Mouse (Mus musculus) left cerebral cortex, postnatal 25 days (tissue): ENCODE measurements around the gene Erc1. TPM values are rescaled to one million over a fixed set of nuclear protein-coding genes. Genes with fewer than 3 reads are reported as not detected.

Experiments
- DNase-seq, 2 experiments: peaks; one replicate each; pipeline ENCODE4 v3.0.0; 2022; ENCODE audit warnings: low spot score in 2 of 2, mixed read lengths in 1 of 2
- intact Hi-C: fragments of 180-260 bp; cut with DNase I; formaldehyde crosslinking; loops from one replicate; pipeline ENCODE4 v1.15.1; 2025
- total RNA-seq, 2 experiments: library from RNA; stranded (reverse); gene quantifications; 2 replicates each; pipeline ENCODE4 v1.2.3; 2021

Gene Erc1
- total RNA-seq, 2 experiments from 2014 or later = 54.4 to 55.6 TPM

GRCm38 (mm10) chr6:119544518-119544864, 303.5 kb downstream of the Erc1 start:
- intact Hi-C loops = no loop called here
- DNase-seq = peak in 1 of 2 experiments; percentile 12

- intact Hi-C loops = no loop called here
- DNase-seq = peak in 1 of 2 experiments; percentile 13
Observed at GRCm38 (mm10) chr6:119543803-119544517, 304.0 kb downstream of the Erc1 start, which contains the start of gene Wnt5b. Wnt5b (minus strand) TSS chr6:119544347.

GRCm38 (mm10) chr6:119543456-119543802, 304.5 kb downstream of the Erc1 start:
- intact Hi-C loops = no loop called here
- DNase-seq = no peak

- DNase-seq = no peak
- intact Hi-C loops = no loop called here
Observed at GRCm38 (mm10) chr6:119535867-119536266, 312.1 kb downstream of the Erc1 start.

GRCm38 (mm10) chr6:119533170-119533709, 314.7 kb downstream of the Erc1 start:
- intact Hi-C loops = no loop called here

GRCm38 (mm10) chr6:119529659-119530058, 318.3 kb downstream of the Erc1 start:
- no peak for DNase-seq
- intact Hi-C loops = no loop called here

More at GRCm38 (mm10) chr6:119533170-119533709, 314.7 kb downstream of the Erc1 start:
- no peak for DNase-seq

GRCm38 (mm10) chr6:119526498-119526897, 321.5 kb downstream of the Erc1 start:
- no peak for DNase-seq
- intact Hi-C loops = no loop called here

- peak; percentile 45 to 64 for DNase-seq
Observed at GRCm38 (mm10) chr6:119521931-119522391, 326.0 kb downstream of the Erc1 start.

GRCm38 (mm10) chr6:119521482-119521900, 326.5 kb downstream of the Erc1 start:
- peak; percentile 35 to 91 for DNase-seq
- intact Hi-C loops = no loop called here

More at GRCm38 (mm10) chr6:119521931-119522391, 326.0 kb downstream of the Erc1 start:
- intact Hi-C loops = no loop called here

Other genes starting within 250 kb of the Erc1 start
- 10 to 100 TPM; 37.7 to 38.1 TPM for gene Rad52, start 54.5 kb upstream of the Erc1 start, total RNA-seq
- gene Wnk1, start 190.5 kb upstream of the Erc1 start, total RNA-seq = 100 to 1,000 TPM; 158 to 176 TPM
- 1 to 10 TPM; 1.2 to 1.8 TPM for gene Ninj2, start 245.2 kb upstream of the Erc1 start, total RNA-seq